Mouse (Mus musculus) bone marrow macrophage, adult 2 months (primary cell): ENCODE data around the gene Rfx3.

Experiments
- CTCF ChIP-seq: IDR thresholded peaks from 2 replicates; pipeline ENCODE4 v1.5.1; 2012; ENCODE audit warnings: low read depth, mild to moderate bottlenecking, low read length, moderate library complexity
- POLR2A ChIP-seq: IDR thresholded peaks from 2 replicates; pipeline ENCODE4 v1.6.1; 2012; ENCODE audit warnings: mild to moderate bottlenecking, low read depth, low read length, borderline replicate concordance

GRCm38 (mm10) chr19:27988746-27989145, 22.2 kb downstream of the Rfx3 start:
- TF ChIP-seq CTCF (no peak), POLR2A (no peak)
